Mouse (Mus musculus): ENCODE measurements at regions not wholly inside any gene's neighbourhood (a gene's known extent, or its start where the extent isn't known, plus 50 kb on each side); places are given as distances from the start of the nearest gene placed in this dataset.

GRCm38 (mm10) chr15:56436131-56436530 lies 1041.3 kb downstream of the Slc22a22 start:
- TF ChIP-seq CTCF (IDR thresholded peaks at IDR 0.05; ENCODE audit: low read depth) (no peak), EP300 (IDR thresholded peaks at IDR 0.05; ENCODE audit: low read depth) (no peak)
